Mouse (Mus musculus) ES-Bruce4 (cell line): ENCODE data around the gene Atp13a1. TPM values are rescaled to one million over a fixed set of nuclear protein-coding genes. Genes with fewer than 3 reads are reported as not detected.

ENCODE experiments used
- H3K27ac ChIP-seq: 2 replicates; pipeline ENCODE4 v1.5.1; 2012; ENCODE audit warnings: low read length, inconsistent platforms; ENCODE audit not compliant: insufficient read depth
- H3K27me3 ChIP-seq: 2 replicates; pipeline ENCODE4 v1.6.1; 2012; ENCODE audit warnings: mild to moderate bottlenecking, low read length, inconsistent platforms; ENCODE audit not compliant: control insufficient read depth, poor library complexity, insufficient read depth, severe bottlenecking
- H3K36me3 ChIP-seq: 2 replicates; pipeline ENCODE4 v1.6.1; 2012; ENCODE audit warnings: inconsistent platforms, mild to moderate bottlenecking, low read length, moderate library complexity; ENCODE audit not compliant: control insufficient read depth, poor library complexity, insufficient read depth, severe bottlenecking
- H3K4me1 ChIP-seq: one replicate; pipeline ENCODE4 v1.8.1; 2011; ENCODE audit warnings: low read length; ENCODE audit not compliant: control insufficient read depth, insufficient read depth
- H3K4me3 ChIP-seq: 2 replicates; pipeline ENCODE4 v1.5.1; 2011; ENCODE audit warnings: low read depth, mild to moderate bottlenecking, low read length
- H3K9ac ChIP-seq: 2 replicates; pipeline ENCODE4 v1.6.1; 2012; ENCODE audit warnings: low read depth, mild to moderate bottlenecking, inconsistent platforms; ENCODE audit not compliant: poor library complexity, severe bottlenecking
- H3K9me3 ChIP-seq: replicated peaks from 2 replicates; pipeline ENCODE4 v1.6.1; 2012; ENCODE audit warnings: mild to moderate bottlenecking, low read length, inconsistent platforms; ENCODE audit not compliant: control insufficient read depth, poor library complexity, insufficient read depth, severe bottlenecking
- CTCF ChIP-seq: IDR thresholded peaks from one replicate; pipeline ENCODE4 v1.8.1; 2011; ENCODE audit warnings: low read depth, low read length
- EP300 ChIP-seq: IDR thresholded peaks from 2 replicates; pipeline ENCODE4 v1.6.1; 2011; ENCODE audit warnings: low read depth, low read length; ENCODE audit not compliant: insufficient read depth
- POLR2A ChIP-seq: IDR thresholded peaks from one replicate; pipeline ENCODE4 v1.8.1; 2011; ENCODE audit warnings: low read length; ENCODE audit not compliant: insufficient read depth
- polyA plus RNA-seq: library from polyadenylated mRNA; stranded (reverse); fragments of >200 nt; gene quantifications from 2 replicates; pipeline ENCODE4 v1.2.4, GENCODE M21; 2011; ENCODE audit warnings: low read depth; ENCODE audit not compliant: missing spikeins, insufficient read depth, insufficient read length

Gene Atp13a1
- polyA plus RNA-seq, 1 experiment = 31.1 TPM

GRCm38 (mm10) chr8:69794901-69795300 is 3.9 kb downstream of the Atp13a1 start:
- Histone ChIP-seq H3K36me3 (peaks cover 67% of the 10 kb centered on the region), H3K27ac (no peak overlapping the region), H3K27me3 (no peaks in the 10 kb centered on the region), H3K4me1 (no peaks in the 10 kb centered on the region), H3K4me3 (no peak overlapping the region), H3K9ac (no peak overlapping the region), H3K9me3 (no peaks in the 10 kb centered on the region)
- TF ChIP-seq EP300 = no peak
- no peak for TF ChIP-seq CTCF
- no peak for TF ChIP-seq POLR2A

- Histone ChIP-seq H3K9ac (no peak overlapping the region), H3K9me3 (no peaks in the 10 kb centered on the region), H3K4me1 (no peaks in the 10 kb centered on the region), H3K36me3 (peaks cover 84% of the 10 kb centered on the region), H3K27ac (no peak overlapping the region), H3K27me3 (no peaks in the 10 kb centered on the region), H3K4me3 (no peak overlapping the region)
- TF ChIP-seq EP300 = no peak
- TF ChIP-seq POLR2A = no peak
- TF ChIP-seq CTCF = no peak
Measured at GRCm38 (mm10) chr8:69796721-69797345, 5.9 kb downstream of the Atp13a1 start.

- Histone ChIP-seq H3K27ac (no peak overlapping the region), H3K9me3 (no peaks in the 10 kb centered on the region), H3K4me1 (no peaks in the 10 kb centered on the region), H3K4me3 (no peak overlapping the region), H3K36me3 (peaks cover 92% of the 10 kb centered on the region), H3K9ac (no peak overlapping the region), H3K27me3 (no peaks in the 10 kb centered on the region)
- no peak for TF ChIP-seq EP300
- TF ChIP-seq POLR2A = no peak
- TF ChIP-seq CTCF = no peak
Measured at GRCm38 (mm10) chr8:69797661-69798060, 6.7 kb downstream of the Atp13a1 start.

GRCm38 (mm10) chr8:69799261-69799660 is 8.3 kb downstream of the Atp13a1 start:
- no peak for TF ChIP-seq CTCF
- TF ChIP-seq EP300 = no peak
- TF ChIP-seq POLR2A = no peak
- H3K36me3 ChIP-seq = peaks cover 97% of the 10 kb centered on the region
- no peak overlapping the region for H3K4me3 ChIP-seq
- H3K27me3 ChIP-seq = no peaks in the 10 kb centered on the region
- H3K27ac ChIP-seq = no peak overlapping the region
- no peaks in the 10 kb centered on the region for H3K9me3 ChIP-seq
- no peak overlapping the region for H3K9ac ChIP-seq
- H3K4me1 ChIP-seq = no peaks in the 10 kb centered on the region

GRCm38 (mm10) chr8:69799946-69800345 is 9.0 kb downstream of the Atp13a1 start:
- no peak for TF ChIP-seq CTCF
- TF ChIP-seq EP300 = no peak
- no peaks in the 10 kb centered on the region for H3K27me3 ChIP-seq
- H3K27ac ChIP-seq = no peak overlapping the region
- no peak overlapping the region for H3K9ac ChIP-seq
- no peak overlapping the region for H3K4me3 ChIP-seq
- H3K9me3 ChIP-seq = no peaks in the 10 kb centered on the region
- no peaks in the 10 kb centered on the region for H3K4me1 ChIP-seq
- H3K36me3 ChIP-seq = peaks cover 97% of the 10 kb centered on the region

- H3K4me1 ChIP-seq = no peaks in the 10 kb centered on the region
- H3K9ac ChIP-seq = no peak overlapping the region
- H3K36me3 ChIP-seq = peaks cover 97% of the 10 kb centered on the region
- TF ChIP-seq POLR2A (no peak), CTCF (no peak), EP300 (no peak)
- no peak overlapping the region for H3K27ac ChIP-seq
- no peak overlapping the region for H3K4me3 ChIP-seq
- no peaks in the 10 kb centered on the region for H3K9me3 ChIP-seq
- H3K27me3 ChIP-seq = no peaks in the 10 kb centered on the region
Measured at GRCm38 (mm10) chr8:69801796-69802195, 10.8 kb downstream of the Atp13a1 start.
